Mouse (Mus musculus) cerebellum, adult 11-12 months (tissue): ENCODE measurements around the gene Arhgap33.

Experiments
- DNase-seq: peaks from one replicate; pipeline ENCODE4 v3.0.0; 2022

Arhgap33 gene

GRCm38 (mm10) chr7:30534633-30535577 lies at the start of gene Arhgap33:
Gene Arhgap33, minus strand, starts transcription at chr7:30535060.
- peak; percentile 96 for DNase-seq

- DNase-seq: no peak
These were observed 49.5 kb upstream of the Arhgap33 start for GRCm38 (mm10) chr7:30584339-30584738.

- no peak for DNase-seq
These were observed 46.7 kb upstream of the Arhgap33 start for GRCm38 (mm10) chr7:30581547-30581946.

- DNase-seq: no peak
These were observed 45.1 kb upstream of the Arhgap33 start for GRCm38 (mm10) chr7:30579950-30580349.

GRCm38 (mm10) chr7:30572969-30573368 lies 38.1 kb upstream of the Arhgap33 start:
- peak; percentile 86 for DNase-seq

GRCm38 (mm10) chr7:30572389-30572788 lies 37.5 kb upstream of the Arhgap33 start:
- DNase-seq: no peak

GRCm38 (mm10) chr7:30567555-30567954 lies 32.7 kb upstream of the Arhgap33 start:
- DNase-seq: no peak

GRCm38 (mm10) chr7:30566033-30566432 lies 31.2 kb upstream of the Arhgap33 start:
- no peak for DNase-seq

GRCm38 (mm10) chr7:30564970-30565571 lies 30.2 kb upstream of the Arhgap33 start, which contains the start of gene Igflr1:
Gene Igflr1, plus strand, starts transcription at chr7:30565427.
- DNase-seq: peak; percentile 50

- DNase-seq: no peak
These were observed 29.0 kb upstream of the Arhgap33 start for GRCm38 (mm10) chr7:30563906-30564280.

GRCm38 (mm10) chr7:30563117-30563905 lies 28.5 kb upstream of the Arhgap33 start, which contains the start of the genes U2af1l4, Gm49396 and Psenen:
Gene U2af1l4, plus strand, starts transcription at chr7:30563301.
Gene Gm49396, plus strand, starts transcription at chr7:30563344.
Gene Psenen, minus strand, starts transcription at chr7:30563627.
- peak; percentile 97 for DNase-seq

- no peak for DNase-seq
These were observed 27.8 kb upstream of the Arhgap33 start for GRCm38 (mm10) chr7:30562526-30563116.

GRCm38 (mm10) chr7:30560296-30560695 lies 25.4 kb upstream of the Arhgap33 start:
- DNase-seq: no peak

- peak; percentile 100 for DNase-seq
These were observed 24.6 kb upstream of the Arhgap33 start, which contains the start of gene Lin37 for GRCm38 (mm10) chr7:30559443-30559954. Gene Lin37, minus strand, starts transcription at chr7:30559838.

- DNase-seq: no peak
These were observed 24.0 kb upstream of the Arhgap33 start for GRCm38 (mm10) chr7:30558656-30559442.

- DNase-seq: peak; percentile 51
These were observed 23.1 kb upstream of the Arhgap33 start for GRCm38 (mm10) chr7:30557901-30558514.

- DNase-seq: peak; percentile 57
These were observed 22.2 kb upstream of the Arhgap33 start for GRCm38 (mm10) chr7:30556894-30557536.

- DNase-seq: peak; percentile 68
These were observed 19.1 kb upstream of the Arhgap33 start for GRCm38 (mm10) chr7:30553810-30554584.

- peak; percentile 79 for DNase-seq
These were observed 18.2 kb upstream of the Arhgap33 start for GRCm38 (mm10) chr7:30553021-30553589.
